Comparison of ENCODE assay signal across 8 mouse cellular contexts in genomic region chr3:86129757-86130156, GRCm38 (mm10). TPM values are rescaled to one million over a fixed set of nuclear protein-coding genes. Genes with fewer than 3 reads are reported as not detected.
DNase-seq lines count a peak whose midpoint lies in the region; ATAC-seq and TF ChIP-seq lines count a peak whose summit lies in the region.

No protein-coding gene starts in this region.

- peak; percentile 25; the same call in 1 of the 2 replicates for TF ChIP-seq CTCF in G1E (IDR thresholded peaks at IDR 0.05; ENCODE audit: low read depth, low read length)
- TF ChIP-seq CTCF in liver, adult 2 months (IDR thresholded peaks at IDR 0.05; ENCODE audit: low read depth, low read length): peak; percentile 39; the same call in 1 of the 2 replicates

- H3K27me3 ChIP-seq in G1E (ENCODE audit: insufficient read depth, low read length): peaks cover 9% of the 10 kb centered on the region; the same call in 1 of the 2 replicates
- H3K27me3 ChIP-seq in liver, adult 2 months (ENCODE audit: control insufficient read depth, insufficient read depth, low read length): no peaks in the 10 kb centered on the region
- no peaks in the 10 kb centered on the region for H3K27me3 ChIP-seq in neural tube, embryonic 13.5 days

- no peaks in the 10 kb centered on the region for H3K9me3 ChIP-seq in G1E (replicated peaks)
- no peaks in the 10 kb centered on the region for H3K9me3 ChIP-seq in neural tube, embryonic 13.5 days

- H3K4me2 ChIP-seq in neural tube, embryonic 13.5 days: no peak overlapping the region

- ATAC-seq in G1E (ENCODE audit: extremely low read depth, insufficient number of reproducible peaks, low FRiP score, poor library complexity, severe bottlenecking): no peak
- peak; percentile 47; the same call in 1 of the 2 replicates for ATAC-seq in neural tube, embryonic 13.5 days (ENCODE audit: low read depth)

- 31% methylated on average over 6 of the region's 6 CpGs for WGBS in liver, adult 2 months
- 12% methylated on average over 6 of the region's 6 CpGs for WGBS in neural tube, embryonic 13.5 days

- no peak for TF ChIP-seq POLR2A in liver, adult 2 months (IDR thresholded peaks at IDR 0.05; ENCODE audit: extremely low read depth, insufficient read depth, low read length)

- H3K79me2 ChIP-seq in liver, adult 2 months (ENCODE audit: control insufficient read depth, insufficient read depth, low read length): no peaks in the 10 kb centered on the region

- H3K9ac ChIP-seq in liver, adult 2 months (ENCODE audit: low read depth, low read length): no peak overlapping the region
- H3K9ac ChIP-seq in neural tube, embryonic 13.5 days: no peak overlapping the region

- H3K4me1 ChIP-seq in G1E (ENCODE audit: insufficient read depth, low read depth, low read length): peaks cover 7% of the 10 kb centered on the region
- H3K4me1 ChIP-seq in liver, adult 2 months (ENCODE audit: control insufficient read depth, insufficient read depth, low read length): peaks cover 2% of the 10 kb centered on the region; the same call in 1 of the 2 replicates
- no peaks in the 10 kb centered on the region for H3K4me1 ChIP-seq in neural tube, embryonic 13.5 days (replicated peaks)

- H3K27ac ChIP-seq in liver, adult 2 months (replicated peaks; ENCODE audit: insufficient read depth, low read depth, low read length): no peak overlapping the region
- no peak overlapping the region for H3K27ac ChIP-seq in neural tube, embryonic 13.5 days (replicated peaks)

- peaks cover 3% of the 10 kb centered on the region for H3K36me3 ChIP-seq in G1E (replicated peaks)
- peaks cover 32% of the 10 kb centered on the region for H3K36me3 ChIP-seq in liver, adult 2 months (ENCODE audit: control insufficient read depth, insufficient read depth, low read length)
- H3K36me3 ChIP-seq in neural tube, embryonic 13.5 days: peaks cover 2% of the 10 kb centered on the region; the same call in 1 of the 2 replicates

- H3K4me3 ChIP-seq in G1E (ENCODE audit: low read depth, low read length): no peak overlapping the region
- H3K4me3 ChIP-seq in liver, adult 2 months (ENCODE audit: insufficient read depth, low read depth, low read length): no peak overlapping the region
- no peak overlapping the region for H3K4me3 ChIP-seq in neural tube, embryonic 13.5 days

- peak; percentile 64 for DNase-seq in A20 (ENCODE audit: low read depth, low spot score)
- DNase-seq in G1E (ENCODE audit: low spot score): no peak
- DNase-seq in cerebellum, adult 18-20 months: peak; percentile 65 to 75
- peak; percentile 70 for DNase-seq in forelimb bud, embryonic 11.5 days (ENCODE audit: low read depth, low spot score)
- peak; percentile 65 for DNase-seq in kidney, adult 9 months
- DNase-seq in liver, adult 2 months (ENCODE audit: extremely low read depth, low read depth, low spot score): no peak
- DNase-seq in thymus, postnatal 4 days: peak; percentile 74

RNA-seq across cellular contexts. Expression of gene Rps3a1, which starts 12.7 kb away (rescaled TPM):
- total RNA-seq in G1E (2014; fragmentation: Nextera tagmentation) (451 and 470 TPM in 2 replicates), G1E (2017) (886 and 1,461 TPM in 2 replicates)
- 23.2 and 80.9 TPM in 2 replicates for polyA plus RNA-seq in G1E (2012)
- 646 and 675 TPM in 2 replicates for total RNA-seq in liver, adult 2 months (2014; rRNA removed)
- 94.6 and 104 TPM in 2 replicates for polyA plus RNA-seq in liver, adult 2 months (2012; rRNA removed)
- 746 and 778 TPM in 2 replicates for polyA plus RNA-seq in neural tube, embryonic 13.5 days (2015; fragmentation: Nextera tagmentation; extraction: Ambion mirVana)

Comparison
In these comparisons a context has a peak if more than half of its experiments do, and no peak if none do; other contexts are left out.
1. DNase-seq: peak in A20 (single experiment), cerebellum, adult 18-20 months (2 of 2), forelimb bud, embryonic 11.5 days (single experiment), kidney, adult 9 months (single experiment) and thymus, postnatal 4 days (single experiment); none in G1E (single experiment) and liver, adult 2 months (single experiment).